Mouse (Mus musculus) midbrain, embryonic 15.5 days (tissue): ENCODE results near the gene Gpm6b. TPM values are rescaled to one million over a fixed set of nuclear protein-coding genes. Genes with fewer than 3 reads are reported as not detected.

Experiments
- ATAC-seq: fragments of 200-750 bp; cut with Nextera tagmentation; replicated peaks from 2 replicates; pipeline ENCODE4 v1.8.0; 2017; ENCODE audit warnings: moderate TSS enrichment
- H3K27ac ChIP-seq: fragments of 300-500 bp; sonication (generic); 2 replicates; pipeline ENCODE4 v1.5.1; 2015; ENCODE audit warnings: mild to moderate bottlenecking, inconsistent platforms
- H3K27me3 ChIP-seq: fragments of 300-500 bp; sonication (generic); replicated peaks from 2 replicates; pipeline ENCODE4 v1.6.1; 2015; ENCODE audit warnings: inconsistent platforms
- H3K36me3 ChIP-seq: fragments of 300-500 bp; sonication (generic); replicated peaks from 2 replicates; pipeline ENCODE4 v1.6.1; 2015; ENCODE audit warnings: inconsistent platforms
- H3K4me1 ChIP-seq: fragments of 300-500 bp; sonication (generic); 2 replicates; pipeline ENCODE4 v1.6.1; 2015; ENCODE audit warnings: inconsistent platforms
- H3K4me2 ChIP-seq: fragments of 300-500 bp; sonication (generic); 2 replicates; pipeline ENCODE4 v1.6.1; 2015; ENCODE audit warnings: inconsistent platforms, mild to moderate bottlenecking, moderate library complexity
- H3K4me3 ChIP-seq: fragments of 300-500 bp; sonication (generic); 2 replicates; pipeline ENCODE4 v1.5.1; 2015; ENCODE audit warnings: mild to moderate bottlenecking, inconsistent platforms
- H3K9ac ChIP-seq: fragments of 300-500 bp; sonication (generic); 2 replicates; pipeline ENCODE4 v1.6.1; 2015; ENCODE audit warnings: mild to moderate bottlenecking, inconsistent platforms
- H3K9me3 ChIP-seq: fragments of 300-500 bp; sonication (generic); 2 replicates; pipeline ENCODE4 v1.6.1; 2016; ENCODE audit warnings: inconsistent platforms
- WGBS: fragments of 180-500 bp; shearing (Covaris S2); methylation state at CpG from one replicate; pipeline ENCODE4 v1.1.7; 2015; ENCODE audit warnings: mixed read lengths; 5-methylcytosine and 5-hydroxymethylcytosine counted together
- polyA plus RNA-seq: library from polyadenylated mRNA; unstranded; fragments of >200 nt; fragmentation: Nextera tagmentation; extraction: Ambion mirVana; gene quantifications from 2 replicates; pipeline ENCODE4 v1.2.1, GENCODE M21; 2015

Gene Gpm6b
- polyA plus RNA-seq, 1 experiment from 2014 or later: 240 TPM

- peak overlapping the region; percentile 48; the same call in 1 of the 2 replicates for H3K27ac ChIP-seq
- ATAC-seq: peak; percentile 46
- no peaks in the 10 kb centered on the region for H3K9me3 ChIP-seq
- H3K27me3 ChIP-seq: peaks cover 17% of the 10 kb centered on the region; the same call in 1 of the 2 replicates
- H3K4me3 ChIP-seq: peak overlapping the region; percentile 60
- peak overlapping the region; percentile 56 for H3K9ac ChIP-seq
- H3K4me2 ChIP-seq: peak overlapping the region; percentile 76
- no peaks in the 10 kb centered on the region for H3K36me3 ChIP-seq
- WGBS: 31% methylated on average over 13 of the region's 13 CpGs
- no peaks in the 10 kb centered on the region for H3K4me1 ChIP-seq
Measured at GRCm38 (mm10) chrX:166239520-166239919, 809 bp downstream of the Gpm6b start.

- Histone ChIP-seq H3K27me3 (peaks cover 16% of the 10 kb centered on the region; the same call in 1 of the 2 replicates), H3K9ac (no peak overlapping the region), H3K36me3 (no peaks in the 10 kb centered on the region), H3K4me3 (no peak overlapping the region), H3K9me3 (no peaks in the 10 kb centered on the region), H3K4me1 (no peaks in the 10 kb centered on the region), H3K27ac (no peak overlapping the region), H3K4me2 (peak overlapping the region; percentile 9; the same call in 1 of the 2 replicates)
- 53% methylated on average over 7 of the region's 7 CpGs for WGBS
- no peak for ATAC-seq
Measured at GRCm38 (mm10) chrX:166240751-166241150, 2.0 kb downstream of the Gpm6b start.

- WGBS: 60% methylated on average over 4 of the region's 4 CpGs
- Histone ChIP-seq H3K4me1 (no peaks in the 10 kb centered on the region), H3K9me3 (no peaks in the 10 kb centered on the region), H3K27ac (no peak overlapping the region), H3K27me3 (peaks cover 10% of the 10 kb centered on the region; the same call in 1 of the 2 replicates), H3K9ac (no peak overlapping the region), H3K36me3 (no peaks in the 10 kb centered on the region), H3K4me3 (no peak overlapping the region), H3K4me2 (no peak overlapping the region)
- ATAC-seq: no peak
Measured at GRCm38 (mm10) chrX:166243261-166243885, 4.7 kb downstream of the Gpm6b start.

- peak; percentile 52 for ATAC-seq
- no peaks in the 10 kb centered on the region for H3K9me3 ChIP-seq
- H3K9ac ChIP-seq: no peak overlapping the region
- no peaks in the 10 kb centered on the region for H3K36me3 ChIP-seq
- peak overlapping the region; percentile 48 for H3K27ac ChIP-seq
- H3K27me3 ChIP-seq: no peaks in the 10 kb centered on the region; the same call in 1 of the 2 replicates
- H3K4me3 ChIP-seq: no peak overlapping the region
- WGBS: 21% methylated on average over 1 of the region's 1 CpGs
- H3K4me2 ChIP-seq: no peak overlapping the region
- H3K4me1 ChIP-seq: no peaks in the 10 kb centered on the region
Measured at GRCm38 (mm10) chrX:166271489-166271888, 32.8 kb downstream of the Gpm6b start.

GRCm38 (mm10) chrX:166272646-166273045 lies 33.9 kb downstream of the Gpm6b start:
- no peak overlapping the region for H3K9ac ChIP-seq
- H3K4me1 ChIP-seq: no peaks in the 10 kb centered on the region
- no peak overlapping the region for H3K27ac ChIP-seq
- H3K4me3 ChIP-seq: no peak overlapping the region
- no peak for ATAC-seq
- no peaks in the 10 kb centered on the region for H3K9me3 ChIP-seq
- H3K27me3 ChIP-seq: no peaks in the 10 kb centered on the region; the same call in 1 of the 2 replicates
- WGBS: 61% methylated on average over 6 of the region's 6 CpGs
- H3K4me2 ChIP-seq: no peak overlapping the region
- H3K36me3 ChIP-seq: no peaks in the 10 kb centered on the region

GRCm38 (mm10) chrX:166279861-166280260 lies 41.1 kb downstream of the Gpm6b start:
- no peaks in the 10 kb centered on the region for H3K4me1 ChIP-seq
- no peak overlapping the region for H3K4me3 ChIP-seq
- no peaks in the 10 kb centered on the region; the same call in 1 of the 2 replicates for H3K27me3 ChIP-seq
- no peaks in the 10 kb centered on the region for H3K9me3 ChIP-seq
- H3K27ac ChIP-seq: no peak overlapping the region
- no peak for ATAC-seq
- 93% methylated on average over 1 of the region's 1 CpGs for WGBS
- H3K36me3 ChIP-seq: no peaks in the 10 kb centered on the region
- H3K9ac ChIP-seq: no peak overlapping the region
- no peak overlapping the region for H3K4me2 ChIP-seq

- WGBS: 49% methylated on average over 9 of the region's 9 CpGs
- peak; percentile 71 for ATAC-seq
- Histone ChIP-seq H3K27me3 (0 out of 2 replicates have a peak, but pooled peaks cover 5% of the 10 kb centered on the region), H3K4me3 (no peak overlapping the region), H3K4me1 (peaks cover 13% of the 10 kb centered on the region; the same call in 1 of the 2 replicates), H3K9ac (no peak overlapping the region), H3K27ac (peak overlapping the region; percentile 69), H3K4me2 (no peak overlapping the region), H3K36me3 (no peaks in the 10 kb centered on the region), H3K9me3 (no peaks in the 10 kb centered on the region)
Measured at GRCm38 (mm10) chrX:166286760-166287483, 48.2 kb downstream of the Gpm6b start.

GRCm38 (mm10) chrX:166291266-166291665 lies 52.6 kb downstream of the Gpm6b start:
- no peak overlapping the region for H3K4me3 ChIP-seq
- no peak overlapping the region for H3K27ac ChIP-seq
- no peak overlapping the region for H3K4me2 ChIP-seq
- no peak for ATAC-seq
- H3K27me3 ChIP-seq: 0 out of 2 replicates have a peak, but pooled peaks cover 3% of the 10 kb centered on the region
- H3K9ac ChIP-seq: no peak overlapping the region
- WGBS: 71% methylated on average over 3 of the region's 3 CpGs
- H3K9me3 ChIP-seq: no peaks in the 10 kb centered on the region
- peaks cover 13% of the 10 kb centered on the region; the same call in 1 of the 2 replicates for H3K4me1 ChIP-seq
- no peaks in the 10 kb centered on the region for H3K36me3 ChIP-seq

- Histone ChIP-seq H3K27ac (no peak overlapping the region), H3K9ac (no peak overlapping the region), H3K4me1 (no peaks in the 10 kb centered on the region), H3K4me2 (no peak overlapping the region), H3K9me3 (no peaks in the 10 kb centered on the region), H3K36me3 (no peaks in the 10 kb centered on the region), H3K27me3 (0 out of 2 replicates have a peak, but pooled peaks cover 3% of the 10 kb centered on the region), H3K4me3 (no peak overlapping the region)
- WGBS: 93% methylated on average over 3 of the region's 3 CpGs
- ATAC-seq: no peak
Measured at GRCm38 (mm10) chrX:166293465-166293864, 54.8 kb downstream of the Gpm6b start.

- no peak overlapping the region for H3K4me3 ChIP-seq
Measured at GRCm38 (mm10) chrX:166302791-166303190, 64.1 kb downstream of the Gpm6b start.

GRCm38 (mm10) chrX:166304355-166304754 lies 65.6 kb downstream of the Gpm6b start:
- no peak overlapping the region for H3K4me3 ChIP-seq
- 79% methylated on average over 2 of the region's 2 CpGs for WGBS
- H3K9me3 ChIP-seq: no peaks in the 10 kb centered on the region
- no peak overlapping the region for H3K27ac ChIP-seq
- no peak overlapping the region for H3K9ac ChIP-seq
- H3K4me1 ChIP-seq: no peaks in the 10 kb centered on the region
- H3K4me2 ChIP-seq: no peak overlapping the region
- no peaks in the 10 kb centered on the region for H3K36me3 ChIP-seq
- H3K27me3 ChIP-seq: peaks cover 14% of the 10 kb centered on the region
- ATAC-seq: no peak

More at GRCm38 (mm10) chrX:166302791-166303190, 64.1 kb downstream of the Gpm6b start:
- Histone ChIP-seq H3K9me3 (no peaks in the 10 kb centered on the region), H3K4me1 (no peaks in the 10 kb centered on the region), H3K27ac (no peak overlapping the region), H3K9ac (no peak overlapping the region), H3K4me2 (no peak overlapping the region), H3K27me3 (peaks cover 12% of the 10 kb centered on the region), H3K36me3 (no peaks in the 10 kb centered on the region)
- 84% methylated on average over 2 of the region's 2 CpGs for WGBS
- ATAC-seq: no peak

GRCm38 (mm10) chrX:166307437-166308222 lies 68.9 kb downstream of the Gpm6b start:
- H3K4me3 ChIP-seq: no peak overlapping the region
- no peak overlapping the region for H3K9ac ChIP-seq
- H3K36me3 ChIP-seq: no peaks in the 10 kb centered on the region
- H3K4me1 ChIP-seq: no peaks in the 10 kb centered on the region
- no peaks in the 10 kb centered on the region for H3K9me3 ChIP-seq
- H3K27me3 ChIP-seq: peaks cover 9% of the 10 kb centered on the region
- no peak for ATAC-seq
- WGBS: 76% methylated on average over 7 of the region's 7 CpGs
- no peak overlapping the region for H3K4me2 ChIP-seq
- 0 out of 2 replicates have a peak overlapping the region, but pooled peaks have one; percentile 11 for H3K27ac ChIP-seq
